Mouse (Mus musculus) embryo, embryonic 11 days (tissue): Measurements from ENCODE around the gene Olfr74.
"Not testable (repeated sequence)": the region's sequence is repeated elsewhere in the genome, so short reads cannot be mapped to it uniquely, and the experiment has no call there.

Experiments used
- DNase-seq: peaks from one replicate; pipeline ENCODE4 v3.0.0-alpha.2; 2015

Olfr74 gene

GRCm38 (mm10) chr2:87974563-87974962, at the start of gene Olfr74:
Gene Olfr74 (minus strand): TSS chr2:87974663.
- DNase-seq = no peak

- not testable (repeated sequence) for DNase-seq
Measured at GRCm38 (mm10) chr2:88022474-88022873, 48.0 kb upstream of the Olfr74 start, which contains the start of gene Olfr1161. Gene Olfr1161 (plus strand): TSS chr2:88022774.

DNA sequence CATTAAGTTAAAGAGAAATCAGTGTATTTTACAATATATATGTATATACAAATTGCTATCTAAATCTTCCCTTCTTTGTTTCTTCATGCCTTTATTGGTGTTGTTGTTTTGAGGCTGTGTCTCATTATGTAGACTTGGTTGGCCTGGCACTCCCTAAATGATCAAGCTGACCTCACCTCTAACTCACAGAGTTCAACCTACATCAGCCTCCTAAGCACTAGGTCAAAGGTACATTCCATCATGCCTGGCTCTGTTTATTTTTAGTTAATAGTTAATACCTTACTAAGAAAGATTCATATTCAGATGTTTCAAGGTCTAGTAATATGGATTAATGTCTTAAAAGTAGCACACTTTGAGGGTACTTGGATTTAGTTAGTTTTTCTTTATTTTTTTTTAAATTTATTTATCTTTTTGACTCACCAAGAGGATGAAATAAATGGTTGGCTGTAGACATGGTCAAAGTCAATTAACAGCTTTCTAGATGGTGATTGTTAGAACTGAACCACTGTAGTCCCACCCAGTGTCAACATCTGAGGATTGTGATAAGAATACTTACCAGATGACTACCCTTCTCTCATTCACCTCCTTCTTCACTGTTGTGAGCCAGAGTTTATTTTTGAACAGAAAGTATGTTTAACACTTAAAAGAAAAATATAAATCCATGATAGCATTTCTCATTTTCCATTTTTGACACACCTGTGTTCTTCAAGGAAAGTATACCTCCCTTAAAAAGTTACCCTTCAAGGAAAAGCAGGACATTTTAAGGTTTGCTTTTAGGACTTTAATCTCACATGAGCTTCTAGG, 33.3 kb upstream of the Olfr74 start, which contains the start of gene Olfr1160:
TSS of gene Olfr1160 (minus strand) at position 754 of the 804 bp plus-strand sequence.
- DNase-seq = no peak

- no peak for DNase-seq
Measured at GRCm38 (mm10) chr2:87989813-87990212, 15.3 kb upstream of the Olfr74 start, which contains the start of gene Olfr1158. Gene Olfr1158 (plus strand): TSS chr2:87990113.

DNA sequence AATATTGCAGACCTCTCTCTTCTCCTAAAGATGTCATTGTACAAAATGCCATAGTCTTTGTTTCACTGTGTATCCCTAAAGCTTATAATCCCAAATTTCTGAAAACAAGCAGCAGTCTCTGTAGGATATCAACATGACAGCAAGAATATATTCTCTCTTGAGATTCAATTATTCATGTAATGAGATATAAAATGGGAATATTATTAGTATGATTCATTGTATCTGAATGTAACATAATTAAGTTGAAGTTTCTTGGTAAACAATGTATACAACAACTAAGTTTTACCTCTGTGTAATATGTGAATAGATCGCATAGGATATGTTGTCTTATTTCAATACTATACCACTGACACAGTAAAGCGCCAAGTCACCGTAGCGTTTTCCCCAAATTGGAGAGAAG, 6.3 kb downstream of the Olfr74 start, which contains the start of gene Olfr1157:
TSS of gene Olfr1157 (minus strand) at position 101 of the 400 bp plus-strand sequence.
- no peak for DNase-seq

GRCm38 (mm10) chr2:87953000-87953399, 21.5 kb downstream of the Olfr74 start, which contains the start of gene Olfr1156:
Gene Olfr1156 (minus strand): TSS chr2:87953100.
- DNase-seq = no peak

- no peak for DNase-seq
Measured at GRCm38 (mm10) chr2:87945037-87945436, 29.4 kb downstream of the Olfr74 start, which contains the start of gene Olfr1155. Gene Olfr1155 (minus strand): TSS chr2:87945137.
